28 mouse cellular contexts compared by ENCODE assay signal in the genomic region with DNA sequence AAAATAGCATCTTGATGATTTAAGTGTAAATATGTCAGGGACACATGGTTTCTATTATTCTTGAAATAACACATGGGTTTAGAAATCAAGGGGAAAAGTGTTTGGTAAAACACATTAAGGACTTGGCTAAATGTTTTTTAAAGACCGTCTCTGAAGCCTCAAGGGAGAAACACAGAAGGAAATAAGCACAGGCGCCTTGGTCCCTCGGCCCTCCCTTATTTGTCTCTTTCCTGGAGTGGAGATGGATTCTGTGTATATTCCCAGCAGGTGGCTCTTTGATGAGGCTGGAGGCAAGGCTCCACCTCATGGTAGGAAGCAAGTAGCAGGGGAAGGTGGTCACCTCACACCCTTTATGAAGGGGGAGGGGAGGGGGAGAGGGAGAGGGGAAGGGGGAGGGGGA.
DNase-seq lines count a peak whose midpoint lies in the region; ATAC-seq and TF ChIP-seq lines count a peak whose summit lies in the region.
"Had no signal": no experiment of that assay in that cellular context is flagged by ENCODE, and none has a peak within 500 bp of the region (broad histone marks: within the 10 kb centered on the region; RNA-seq: fewer than 3 reads in every experiment).

No protein-coding gene starts in this region.

- no peaks in the 10 kb centered on the region for H3K27me3 ChIP-seq in intestine, postnatal 0 days (replicated peaks; ENCODE audit: control insufficient read depth, insufficient read depth, low read length)
- H3K27me3 ChIP-seq in intestine, embryonic 16.5 days (replicated peaks; ENCODE audit: control insufficient read depth, insufficient read depth, low read length): no peaks in the 10 kb centered on the region
- H3K27me3 ChIP-seq in limb, embryonic 12.5 days: no peaks in the 10 kb centered on the region
- H3K27me3 ChIP-seq: hindbrain, embryonic 12.5 days; intestine, embryonic 15.5 days; kidney, embryonic 15.5 days; liver, embryonic 15.5 days; midbrain, embryonic 15.5 days; neural tube, embryonic 15.5 days had no signal

- peak; percentile 17; the same call in 1 of the 2 replicates for TF ChIP-seq CTCF in intestine, postnatal 0 days (IDR thresholded peaks at IDR 0.05; ENCODE audit: low read depth)

- H3K36me3 ChIP-seq in intestine, postnatal 0 days (ENCODE audit: control insufficient read depth, insufficient read depth): no peaks in the 10 kb centered on the region
- no peaks in the 10 kb centered on the region for H3K36me3 ChIP-seq in intestine, embryonic 16.5 days (ENCODE audit: control insufficient read depth, insufficient read depth, low read length)
- no peaks in the 10 kb centered on the region for H3K36me3 ChIP-seq in limb, embryonic 12.5 days
- H3K36me3 ChIP-seq: hindbrain, embryonic 12.5 days; intestine, embryonic 15.5 days; kidney, embryonic 15.5 days; liver, embryonic 15.5 days; midbrain, embryonic 10.5 days; midbrain, embryonic 15.5 days; neural tube, embryonic 15.5 days had no signal

- peak; percentile 34 for DNase-seq in gastrocnemius, adult 18-20 months (ENCODE audit: low spot score)
- no peak for DNase-seq in gastrocnemius, postnatal 10 days
- DNase-seq in c-Kit-positive CD71-positive TER-119-positive erythroid progenitor cells, embryonic 14.5 days (ENCODE audit: low spot score): no peak
- no peak for DNase-seq in cerebellum, adult 9-10 months
- DNase-seq: adrenal gland, postnatal 25 days; cerebellum, adult 8-10 months; gastrocnemius, postnatal 14 days; layer of hippocampus, postnatal 36 days; left cerebral cortex, postnatal 4 days; lung, postnatal 14 days; retina, postnatal 1 day; right cerebral cortex, postnatal 14 days; thymus, postnatal 14 days had no signal

- WGBS in intestine, postnatal 0 days: 35% methylated on average over 3 of the region's 3 CpGs
- WGBS in intestine, embryonic 16.5 days: 29% methylated on average over 3 of the region's 3 CpGs
- WGBS in limb, embryonic 12.5 days: 11% methylated on average over 3 of the region's 3 CpGs

- H3K4me3 ChIP-seq in intestine, postnatal 0 days (ENCODE audit: low read depth, low read length): no peak overlapping the region
- no peak overlapping the region for H3K4me3 ChIP-seq in intestine, embryonic 16.5 days (ENCODE audit: low read length)
- no peak overlapping the region for H3K4me3 ChIP-seq in brown adipose tissue, adult 24 weeks (ENCODE audit: insufficient read depth, low read depth, low read length)
- no peak overlapping the region for H3K4me3 ChIP-seq in limb, embryonic 12.5 days (replicated peaks)
- H3K4me3 ChIP-seq: hindbrain, embryonic 12.5 days; intestine, embryonic 15.5 days; kidney, embryonic 15.5 days; liver, embryonic 15.5 days; midbrain, embryonic 10.5 days; midbrain, embryonic 15.5 days; neural tube, embryonic 15.5 days had no signal

- H3K4me2 ChIP-seq in intestine, postnatal 0 days (replicated peaks; ENCODE audit: low read depth): no peak overlapping the region
- H3K4me2 ChIP-seq in intestine, embryonic 16.5 days (ENCODE audit: low read depth, low read length): no peak overlapping the region
- no peak overlapping the region for H3K4me2 ChIP-seq in limb, embryonic 12.5 days
- H3K4me2 ChIP-seq: hindbrain, embryonic 12.5 days; intestine, embryonic 15.5 days; kidney, embryonic 15.5 days; liver, embryonic 15.5 days; lung, embryonic 14.5 days; midbrain, embryonic 15.5 days; neural tube, embryonic 15.5 days had no signal

- no peak overlapping the region for H3K9ac ChIP-seq in intestine, postnatal 0 days (ENCODE audit: low read depth, low read length)
- no peak overlapping the region for H3K9ac ChIP-seq in intestine, embryonic 16.5 days (ENCODE audit: low read depth, low read length)
- no peak overlapping the region for H3K9ac ChIP-seq in limb, embryonic 12.5 days (replicated peaks)
- H3K9ac ChIP-seq: hindbrain, embryonic 12.5 days; intestine, embryonic 15.5 days; kidney, embryonic 15.5 days; liver, embryonic 15.5 days; lung, embryonic 14.5 days; midbrain, embryonic 15.5 days; neural tube, embryonic 15.5 days had no signal

- H3K27ac ChIP-seq in intestine, postnatal 0 days (ENCODE audit: low read depth, low read length): no peak overlapping the region
- no peak overlapping the region for H3K27ac ChIP-seq in intestine, embryonic 16.5 days (ENCODE audit: low read length)
- peak overlapping the region; percentile 68 for H3K27ac ChIP-seq in brown adipose tissue, adult 24 weeks (replicated peaks; ENCODE audit: low read depth, low read length)
- H3K27ac ChIP-seq in limb, embryonic 12.5 days: peak overlapping the region; percentile 51
- H3K27ac ChIP-seq: hindbrain, embryonic 12.5 days; hindbrain, postnatal 0 days; intestine, embryonic 15.5 days; liver, embryonic 15.5 days; midbrain, embryonic 10.5 days; midbrain, embryonic 15.5 days; neural tube, embryonic 15.5 days had no signal

- ATAC-seq in intestine, postnatal 0 days: no peak
- no peak for ATAC-seq in intestine, embryonic 16.5 days
- ATAC-seq in limb, embryonic 12.5 days (ENCODE audit: insufficient number of reproducible peaks, insufficient read depth, low FRiP score, low TSS enrichment, low read depth): no peak; the same call in 1 of the 2 replicates
- ATAC-seq: CD4-positive, CD25-positive, alpha-beta regulatory T cell, adult 4 months; forebrain, embryonic 14.5 days; hindbrain, postnatal 0 days; intestine, embryonic 15.5 days; midbrain, embryonic 15.5 days had no signal

- H3K9me3 ChIP-seq in intestine, postnatal 0 days (ENCODE audit: control insufficient read depth): no peaks in the 10 kb centered on the region
- H3K9me3 ChIP-seq in intestine, embryonic 16.5 days (ENCODE audit: control insufficient read depth, low read length): no peaks in the 10 kb centered on the region
- no peaks in the 10 kb centered on the region for H3K9me3 ChIP-seq in limb, embryonic 12.5 days
- H3K9me3 ChIP-seq: hindbrain, embryonic 12.5 days; intestine, embryonic 15.5 days; kidney, embryonic 15.5 days; liver, embryonic 15.5 days; midbrain, embryonic 10.5 days; midbrain, embryonic 15.5 days; neural tube, embryonic 15.5 days had no signal

- H3K4me1 ChIP-seq in intestine, postnatal 0 days (replicated peaks; ENCODE audit: control insufficient read depth, insufficient read depth, low read length): no peaks in the 10 kb centered on the region
- H3K4me1 ChIP-seq in intestine, embryonic 16.5 days (ENCODE audit: control insufficient read depth, insufficient read depth, low read length): no peaks in the 10 kb centered on the region
- H3K4me1 ChIP-seq in brown adipose tissue, adult 24 weeks (ENCODE audit: control insufficient read depth, insufficient read depth, insufficient read length, low read length): peaks cover 3% of the 10 kb centered on the region; the same call in 1 of the 2 replicates
- peaks cover 50% of the 10 kb centered on the region for H3K4me1 ChIP-seq in limb, embryonic 12.5 days (replicated peaks)
- H3K4me1 ChIP-seq: liver, embryonic 15.5 days had no signal

Comparison
In these comparisons a context has a peak if more than half of its experiments do, and no peak if none do; other contexts are left out.
1. H3K27ac ChIP-seq: peak in brown adipose tissue, adult 24 weeks (single experiment) and limb, embryonic 12.5 days (single experiment); none in intestine, postnatal 0 days (single experiment) and intestine, embryonic 16.5 days (single experiment).